Mouse (Mus musculus) layer of hippocampus, adult 9-10 months (tissue): ENCODE results near the gene Slc15a2.

Source experiments
- DNase-seq: peaks from one replicate; pipeline ENCODE4 v3.0.0; 2022; ENCODE audit warnings: low spot score

The Slc15a2 gene

GRCm38 (mm10) chr16:36751979-36752378, 32.8 kb downstream of the Slc15a2 start:
- DNase-seq: no peak

DNA sequence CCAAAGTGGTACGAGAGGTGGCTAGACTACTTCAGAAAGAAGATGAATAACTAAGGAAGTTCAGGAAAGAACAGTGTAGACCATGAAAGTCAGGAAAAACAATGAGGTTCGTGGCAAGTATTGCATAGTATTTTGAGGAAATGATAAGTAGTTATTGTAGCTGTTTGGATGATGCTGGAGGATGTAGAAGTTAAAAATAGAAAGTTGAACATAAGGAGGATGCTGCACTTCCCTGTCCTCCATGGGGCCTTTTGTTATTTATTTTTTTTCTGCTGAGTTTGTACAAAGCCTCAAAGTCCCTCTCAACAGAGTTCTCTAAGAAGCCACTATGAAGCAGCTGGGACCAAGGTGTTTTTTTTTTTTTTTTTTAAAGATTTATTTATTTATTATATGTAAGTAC, 37.0 kb downstream of the Slc15a2 start:
- DNase-seq: no peak

- DNase-seq: no peak
Measured at GRCm38 (mm10) chr16:36747068-36747467, 37.7 kb downstream of the Slc15a2 start.

GRCm38 (mm10) chr16:36743580-36743979, 41.2 kb downstream of the Slc15a2 start:
- no peak for DNase-seq

DNA sequence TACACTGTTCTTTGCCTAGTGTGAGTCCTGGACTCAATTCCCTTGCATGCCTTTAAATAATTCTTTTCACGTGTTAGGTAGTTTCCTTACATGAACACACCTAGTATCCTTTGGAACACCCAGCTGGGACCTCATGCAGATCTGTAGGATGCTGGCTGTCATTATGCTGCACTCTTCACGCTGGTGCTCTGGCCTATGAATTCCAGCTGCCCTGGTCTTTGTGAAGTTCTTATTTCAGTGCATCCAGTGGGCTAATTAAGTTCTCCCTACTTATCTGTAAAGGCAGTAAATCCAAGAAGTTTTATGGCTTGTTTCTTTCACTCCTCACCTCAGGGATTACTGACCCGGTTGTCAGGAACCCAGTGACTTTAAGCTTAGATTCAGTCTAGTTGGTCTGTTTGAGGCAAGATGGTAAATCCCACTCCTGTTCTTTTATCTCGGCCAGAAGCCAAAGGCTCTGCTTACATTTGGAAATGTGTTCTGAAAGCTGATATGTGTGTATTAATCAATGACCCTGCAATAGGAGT, 45.3 kb downstream of the Slc15a2 start:
- DNase-seq: no peak

DNA sequence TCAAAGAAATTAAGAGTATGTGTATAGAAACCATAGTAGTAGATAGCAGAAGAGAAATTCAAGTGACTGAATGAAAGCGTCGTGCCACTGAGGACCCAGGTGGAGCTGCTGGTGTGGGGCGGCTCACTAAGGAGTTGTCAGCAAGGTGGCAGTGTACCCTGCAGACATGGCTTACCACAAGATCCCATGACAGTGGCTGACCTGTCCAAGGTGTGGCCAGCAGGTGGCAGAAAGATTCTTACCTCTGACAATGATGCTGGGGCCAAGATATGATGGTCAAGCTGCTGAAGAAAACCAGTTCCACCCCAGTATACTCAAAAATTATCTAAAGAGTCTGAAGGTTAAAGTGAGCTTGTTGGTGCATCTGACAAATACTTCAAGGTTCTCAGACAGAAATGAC, 49.3 kb downstream of the Slc15a2 start:
- no peak for DNase-seq

- DNase-seq: no peak
Measured at GRCm38 (mm10) chr16:36733827-36734226, 50.9 kb downstream of the Slc15a2 start.

GRCm38 (mm10) chr16:36732572-36732971, 52.2 kb downstream of the Slc15a2 start:
- no peak for DNase-seq

GRCm38 (mm10) chr16:36728959-36729358, 55.8 kb downstream of the Slc15a2 start:
- no peak for DNase-seq

- no peak for DNase-seq
Measured at GRCm38 (mm10) chr16:36723880-36724443, 60.8 kb downstream of the Slc15a2 start.

DNA sequence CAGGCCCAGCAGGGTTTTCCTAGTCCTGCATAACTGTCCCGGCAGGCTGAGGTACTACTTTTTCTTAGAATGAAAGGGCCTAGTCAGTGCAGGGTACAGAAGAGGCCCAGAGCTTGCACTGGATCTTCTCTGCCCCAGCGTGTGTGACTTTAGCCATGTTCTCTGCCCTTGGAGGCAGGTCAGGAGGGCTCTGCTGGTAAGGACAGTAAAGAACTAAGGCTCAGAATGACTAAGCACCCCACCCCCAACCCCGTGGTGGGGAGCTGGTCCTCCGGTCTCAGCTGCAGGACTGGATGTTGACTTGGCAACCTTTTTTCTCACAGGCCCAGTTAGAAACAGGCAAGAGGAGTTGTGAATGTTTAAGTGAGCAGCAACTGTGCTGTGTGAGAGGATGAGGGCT, 62.0 kb downstream of the Slc15a2 start:
- no peak for DNase-seq

GRCm38 (mm10) chr16:36720194-36721055, 64.3 kb downstream of the Slc15a2 start:
- DNase-seq: no peak

- DNase-seq: no peak
Measured at GRCm38 (mm10) chr16:36718637-36719036, 66.1 kb downstream of the Slc15a2 start.

GRCm38 (mm10) chr16:36717481-36717880, 67.3 kb downstream of the Slc15a2 start:
- DNase-seq: no peak

GRCm38 (mm10) chr16:36711760-36712159, 73.0 kb downstream of the Slc15a2 start:
- DNase-seq: no peak

GRCm38 (mm10) chr16:36710794-36711193, 74.0 kb downstream of the Slc15a2 start:
- DNase-seq: no peak

- no peak for DNase-seq
Measured at GRCm38 (mm10) chr16:36709405-36709804, 75.4 kb downstream of the Slc15a2 start.

GRCm38 (mm10) chr16:36708751-36709150, 76.0 kb downstream of the Slc15a2 start:
- no peak for DNase-seq

- DNase-seq: no peak
Measured at GRCm38 (mm10) chr16:36707702-36708423, 76.9 kb downstream of the Slc15a2 start.

DNA sequence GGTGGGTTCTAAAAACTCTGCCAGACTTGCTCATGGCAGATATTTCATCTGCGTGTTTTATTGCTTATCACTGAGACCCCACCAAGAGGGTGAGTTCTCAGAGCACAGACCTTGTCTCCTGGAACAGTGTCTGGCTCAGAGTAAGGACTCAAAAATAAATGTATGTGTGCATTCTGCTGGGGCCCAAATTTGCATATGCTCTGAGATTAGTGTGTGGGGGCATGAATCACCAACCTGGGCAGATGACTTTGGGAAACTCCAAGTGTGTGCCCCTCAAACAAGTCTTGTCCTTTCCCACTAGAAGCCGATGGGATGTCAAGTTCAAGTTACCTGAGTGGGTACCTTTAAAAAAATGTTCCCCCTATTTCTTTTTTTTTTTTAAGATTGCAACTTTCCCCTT, 84.3 kb downstream of the Slc15a2 start:
- DNase-seq: no peak
